Mouse (Mus musculus) cortical plate, adult 2 months (tissue): ENCODE measurements around the gene Evc.

Experiments
- CTCF ChIP-seq: fragments of 200-500 bp; IDR thresholded peaks from 2 replicates; pipeline ENCODE4 v1.5.1; 2011; ENCODE audit warnings: mild to moderate bottlenecking, control low read depth, low read length; ENCODE audit not compliant: insufficient read depth; ENCODE audit errors: extremely low read depth
- POLR2A ChIP-seq: fragments of 200-500 bp; IDR thresholded peaks from 2 replicates; pipeline ENCODE4 v1.6.1; 2011; ENCODE audit warnings: mild to moderate bottlenecking, low read length, control low read depth; ENCODE audit not compliant: insufficient read depth; ENCODE audit errors: extremely low read depth

DNA sequence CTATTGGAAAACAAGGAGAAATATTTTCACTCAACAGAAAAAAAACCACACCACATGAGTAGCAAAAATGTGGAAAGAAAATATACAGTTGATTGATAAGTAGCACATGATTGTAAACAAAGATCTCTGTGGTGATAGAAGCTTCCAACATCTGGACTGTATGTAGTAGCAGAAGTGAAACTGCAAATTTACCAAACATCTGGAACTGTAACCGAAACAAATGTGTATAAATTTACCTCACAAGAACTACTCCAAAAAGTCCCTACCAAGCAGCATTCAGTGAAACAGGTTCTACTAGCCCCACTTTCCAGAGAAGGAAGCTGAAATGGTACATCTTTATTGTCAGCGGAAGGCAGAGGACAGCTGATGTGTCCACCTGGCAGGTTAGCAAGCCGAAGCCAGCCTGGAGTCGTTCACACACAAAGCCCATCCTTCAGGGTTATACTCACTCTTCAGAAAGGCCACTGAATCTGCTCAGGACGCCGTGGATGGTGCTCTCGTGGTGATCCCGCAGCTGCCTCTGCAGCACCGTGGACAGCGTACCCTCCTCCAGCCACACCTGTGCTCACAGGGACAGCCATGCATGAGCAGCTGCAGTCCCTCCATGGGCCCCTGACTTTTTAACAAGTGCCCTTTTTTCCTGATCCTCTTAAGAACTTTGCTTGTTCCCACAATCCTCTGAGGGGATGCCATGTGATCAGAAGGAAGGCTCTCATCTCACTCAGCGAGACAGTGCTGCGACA lies 23.5 kb downstream of the Evc start:
- TF ChIP-seq POLR2A, result no peak
- no peak for TF ChIP-seq CTCF
